Mouse (Mus musculus): ENCODE measurements around the gene Tll2.

Gene Tll2

DNA sequence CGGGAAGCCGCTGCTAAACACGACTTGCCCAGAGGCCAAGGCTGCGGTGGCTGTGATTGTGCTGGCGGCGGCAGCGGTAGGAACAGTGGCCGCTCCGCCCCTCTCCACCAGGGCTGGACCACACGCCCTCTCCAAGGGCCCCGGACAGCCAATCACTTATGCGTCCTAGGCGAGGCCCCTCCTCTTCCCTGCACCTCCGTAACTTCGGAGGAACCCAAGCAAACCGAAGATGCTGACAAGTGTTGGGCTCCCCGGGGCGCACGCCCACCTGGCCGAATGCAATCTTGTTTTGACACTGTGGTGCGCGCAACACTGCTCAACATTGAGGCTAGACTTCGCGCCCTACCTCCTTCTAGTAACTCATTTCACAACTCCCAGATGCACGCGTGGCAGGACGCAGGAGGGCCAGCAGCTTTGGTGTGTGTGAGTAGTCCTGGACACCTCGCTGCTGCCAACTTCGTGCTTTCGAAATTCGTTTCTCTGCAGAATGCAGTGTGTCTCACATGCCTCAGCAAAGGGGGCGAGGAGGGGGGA, at the start of gene Tll2:
Gene Tll2, minus strand, starts transcription at position 25 of the 534 bp plus-strand sequence.
- peak; percentile 84 for DNase-seq

GRCm38 (mm10) chr19:41254584-41254983, 47.9 kb upstream of the Tll2 start:
- DNase-seq, result no peak

GRCm38 (mm10) chr19:41248968-41249367, 42.3 kb upstream of the Tll2 start:
- DNase-seq, result no peak

- no peak for DNase-seq
Measured at GRCm38 (mm10) chr19:41248271-41248670, 41.6 kb upstream of the Tll2 start.

DNA sequence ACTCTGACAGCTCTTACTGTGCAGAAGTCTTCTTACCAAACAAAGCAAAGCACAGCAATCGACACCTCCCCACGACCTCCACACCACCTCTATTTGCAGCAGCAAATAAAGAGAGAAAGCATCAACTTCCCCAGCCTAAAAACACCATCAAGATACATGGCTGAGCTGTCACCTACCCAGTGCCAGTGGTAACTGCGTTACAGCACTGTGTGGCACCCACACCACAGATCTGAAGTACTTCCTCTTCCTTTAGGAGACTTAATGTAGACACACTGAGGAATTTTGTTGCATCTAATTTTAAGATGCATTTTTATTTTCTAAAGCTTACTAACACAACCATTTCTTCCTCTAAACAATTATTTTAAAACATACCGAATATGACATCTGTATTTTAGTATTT, 39.6 kb upstream of the Tll2 start:
- DNase-seq, result no peak

DNA sequence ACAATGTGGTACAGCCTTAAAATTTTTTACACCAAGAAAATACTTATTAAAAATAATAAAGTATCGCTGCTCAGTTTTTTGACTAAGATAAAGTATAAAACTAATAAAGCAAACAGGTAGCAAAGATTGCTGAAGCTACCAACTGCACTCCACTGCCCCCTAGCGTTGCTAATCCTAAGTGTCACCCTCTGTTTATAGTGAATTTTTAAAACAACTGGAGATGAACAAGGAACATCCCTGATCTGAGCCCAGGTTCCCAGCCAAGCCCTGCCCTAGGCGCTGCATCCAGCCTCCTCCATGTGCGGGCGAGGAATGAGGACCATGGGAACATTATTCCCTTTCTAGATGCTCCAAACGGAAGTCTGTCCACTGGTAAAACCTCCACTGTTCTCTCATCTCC, 37.9 kb upstream of the Tll2 start:
- DNase-seq, result peak; percentile 53

GRCm38 (mm10) chr19:41241997-41242396, 35.4 kb upstream of the Tll2 start:
- no peak for DNase-seq

DNA sequence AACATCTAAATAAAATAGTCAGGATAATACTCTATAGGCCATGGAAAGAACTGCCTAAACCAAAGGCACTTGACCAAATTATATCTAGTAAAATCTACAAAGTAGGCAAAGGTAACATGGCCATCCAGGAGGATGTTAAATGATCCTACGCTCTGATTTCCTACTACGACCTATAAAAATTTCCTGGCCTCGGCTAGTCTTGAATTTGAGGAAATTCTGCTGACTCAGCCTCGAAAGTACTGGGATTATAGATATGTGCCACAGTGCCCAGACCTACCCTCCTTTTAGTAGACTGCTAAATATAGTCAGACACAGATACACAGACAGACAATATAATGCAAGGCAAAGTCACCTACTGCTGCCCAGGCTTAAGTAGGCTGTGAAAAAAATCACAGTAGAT, 27.1 kb upstream of the Tll2 start:
- DNase-seq, result no peak

DNA sequence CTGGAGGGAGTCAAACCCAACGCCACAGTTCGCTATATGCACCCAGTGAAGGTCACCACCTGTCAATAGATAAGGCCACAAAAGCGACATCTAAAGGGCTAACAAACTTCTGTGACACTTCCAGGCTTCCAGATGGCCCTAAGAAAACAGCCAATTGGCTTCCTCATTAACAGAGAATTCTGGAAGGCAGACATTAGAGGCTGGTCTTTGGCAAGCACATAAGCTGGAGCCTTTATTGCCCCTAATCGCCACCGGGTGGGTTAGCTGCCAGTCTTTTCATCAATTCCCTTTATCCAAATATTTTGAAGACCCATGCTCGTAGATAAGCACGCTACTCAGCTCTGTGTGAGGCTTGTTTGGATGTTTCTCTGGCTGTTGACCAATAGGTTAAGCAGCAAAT, 1.7 kb upstream of the Tll2 start:
- peak; percentile 8 for DNase-seq

- no peak for DNase-seq
Measured at GRCm38 (mm10) chr19:41206041-41206810, 409 bp downstream of the Tll2 start.

GRCm38 (mm10) chr19:41204159-41205081, 2.2 kb downstream of the Tll2 start:
- DNase-seq, result peak; percentile 23

- DNase-seq, result peak; percentile 7
Measured at GRCm38 (mm10) chr19:41197606-41198005, 9.0 kb downstream of the Tll2 start.

DNA sequence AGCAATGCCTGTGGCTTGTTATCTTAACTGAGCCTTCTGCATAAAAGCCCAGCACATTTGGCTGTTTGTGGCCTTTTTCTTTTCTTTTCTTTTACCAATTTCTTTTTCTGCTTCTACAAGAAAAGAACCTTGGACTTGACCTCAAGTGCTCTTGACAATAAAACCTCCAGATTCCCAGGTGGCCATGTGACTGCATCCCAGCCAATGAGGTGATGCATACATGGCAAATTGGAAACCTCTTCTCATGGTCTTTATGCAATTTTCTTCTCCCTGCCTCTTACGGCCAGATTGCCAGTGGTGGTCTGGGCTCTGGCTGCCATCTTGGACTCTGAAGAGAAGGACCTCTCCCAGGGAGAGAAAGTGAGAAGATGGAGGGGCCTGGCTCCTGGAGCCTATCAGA, 13.3 kb downstream of the Tll2 start:
- DNase-seq, result no peak

GRCm38 (mm10) chr19:41192953-41193352, 13.7 kb downstream of the Tll2 start:
- DNase-seq, result no peak

DNA sequence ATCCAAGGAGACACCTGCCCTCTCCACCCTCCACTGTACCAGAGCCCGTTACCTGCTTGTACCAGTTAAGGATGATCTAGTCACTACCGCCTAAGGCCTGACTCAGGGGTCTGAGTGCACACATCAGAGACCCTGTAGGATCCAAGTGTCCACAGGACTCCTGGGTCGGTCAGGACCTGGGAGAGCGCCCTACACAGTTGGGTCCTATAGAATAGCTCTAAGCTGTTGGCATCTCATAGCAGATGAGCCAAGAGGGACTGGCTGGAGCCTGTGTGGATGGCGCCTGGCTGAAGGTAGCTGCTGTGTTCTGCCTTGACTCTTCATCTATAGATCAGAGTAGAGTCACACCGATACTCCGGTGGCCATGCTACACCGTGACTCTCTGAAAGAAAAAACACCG, 14.9 kb downstream of the Tll2 start:
- no peak for DNase-seq

- no peak for DNase-seq
Measured at GRCm38 (mm10) chr19:41190876-41191434, 15.7 kb downstream of the Tll2 start.

DNA sequence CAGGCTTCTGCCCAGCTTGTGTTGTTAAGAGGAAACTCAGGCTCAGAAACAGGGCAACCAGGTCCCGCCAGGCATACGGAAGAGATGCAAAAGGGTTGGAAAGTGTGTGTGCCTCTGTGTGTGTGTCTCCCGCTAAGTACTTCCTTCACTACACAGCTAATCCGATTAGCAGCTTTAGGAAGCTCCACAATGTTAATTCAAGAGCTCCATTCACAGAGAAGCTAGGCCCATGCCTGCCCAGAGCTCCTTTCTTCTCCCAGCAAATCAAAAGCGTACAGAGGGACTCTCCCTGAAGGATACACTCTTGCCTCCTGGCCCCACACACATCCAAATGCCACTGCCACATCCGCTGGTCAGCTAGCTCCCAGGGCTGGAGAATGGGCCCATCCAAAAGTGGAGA, 29.3 kb downstream of the Tll2 start:
- DNase-seq, result peak; percentile 75

DNA sequence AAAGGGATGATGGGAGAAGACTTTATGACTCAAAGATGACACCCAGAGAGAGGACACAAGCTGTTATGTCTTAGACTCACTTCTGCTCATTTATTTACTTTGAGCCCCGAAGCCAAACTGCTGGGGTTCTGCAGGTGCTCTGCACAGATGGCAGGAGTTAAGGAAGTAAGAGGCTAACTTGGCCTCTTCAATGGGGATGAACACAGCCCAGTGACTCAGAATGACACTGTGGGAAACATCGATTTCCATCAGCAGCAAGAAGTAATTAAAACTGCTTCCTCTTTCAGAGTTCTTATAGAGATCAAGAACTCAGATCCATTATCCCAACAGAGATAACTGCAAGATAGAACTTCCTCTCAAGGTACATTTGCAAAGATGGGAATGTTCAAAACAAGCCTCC, 29.8 kb downstream of the Tll2 start:
- no peak for DNase-seq

GRCm38 (mm10) chr19:41165914-41166235, 40.8 kb downstream of the Tll2 start:
- DNase-seq, result no peak

- no peak for DNase-seq
Measured at GRCm38 (mm10) chr19:41165144-41165913, 41.3 kb downstream of the Tll2 start.

GRCm38 (mm10) chr19:41164447-41165095, 42.1 kb downstream of the Tll2 start:
- DNase-seq, result peak; percentile 9

- peak; percentile 11 for DNase-seq
Measured at GRCm38 (mm10) chr19:41160388-41160787, 46.2 kb downstream of the Tll2 start.
